Mouse (Mus musculus) c-Kit-negative CD71-positive TER-119-positive erythroid progenitor cells, embryonic 14.5 days (primary cell): ENCODE measurements around the gene Birc7.
A peak's percentile ranks its signal among the peaks of the same experiment; 100 is the strongest.

Source experiments
- DNase-seq: peaks from one replicate; pipeline ENCODE4 v3.0.0-alpha.2; 2013; ENCODE audit warnings: low read depth, low spot score

Gene Birc7

GRCm38 (mm10) chr2:180966092-180966882 lies 37.5 kb downstream of the Birc7 start:
- no peak for DNase-seq

GRCm38 (mm10) chr2:180967010-180967763 lies 38.4 kb downstream of the Birc7 start, which contains the start of gene Arfgap1:
Gene Arfgap1 (plus strand): TSS chr2:180967225.
- peak; percentile 71 for DNase-seq

- no peak for DNase-seq
These were observed 52.3 kb downstream of the Birc7 start for GRCm38 (mm10) chr2:180981133-180981532.
